Mouse (Mus musculus): ENCODE measurements around the gene Med28.

GRCm38 (mm10) chr5:45476288-45476687, 43.7 kb upstream of the Med28 start:
- no peak for TF ChIP-seq CTCF (IDR thresholded peaks at IDR 0.05; ENCODE audit: control insufficient read depth, insufficient read depth, insufficient replicate concordance, low read depth, low read length)
- no peak for TF ChIP-seq POLR2A (IDR thresholded peaks at IDR 0.05; ENCODE audit: control insufficient read depth, low read depth, low read length)
